Mouse (Mus musculus) B cell, adult 2 months (primary cell): ENCODE data around the gene Olfr1045.
"Not testable (repeated sequence)": the region's sequence is repeated elsewhere in the genome, so short reads cannot be mapped to it uniquely, and the experiment has no call there.

ENCODE experiments used
- DNase-seq, 2 experiments: peaks; one replicate each; pipeline ENCODE4 v3.0.0; 2022

Olfr1045 gene

DNA sequence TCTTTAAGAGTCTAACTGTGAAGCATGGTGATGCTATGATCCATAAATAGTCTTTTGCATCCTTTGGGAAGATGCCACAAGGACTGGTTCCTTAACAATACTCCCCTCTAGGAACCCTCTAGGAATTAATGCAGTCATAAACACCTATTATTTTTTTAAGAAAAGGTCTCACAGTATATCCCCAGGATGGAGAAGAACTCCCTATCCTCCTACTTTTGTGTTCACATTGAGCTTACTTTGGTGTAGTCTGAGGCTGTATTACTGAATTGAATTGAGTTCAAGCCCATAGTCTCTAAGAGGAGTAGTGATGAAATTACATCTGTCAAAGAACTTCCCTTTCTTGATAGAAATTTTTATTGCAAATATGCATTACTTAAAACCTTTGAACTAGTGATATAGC lies at the start of gene Olfr1045:
Gene Olfr1045 (minus strand): TSS at position 101 of the 400 bp plus-strand sequence.
- no peak for DNase-seq

DNA sequence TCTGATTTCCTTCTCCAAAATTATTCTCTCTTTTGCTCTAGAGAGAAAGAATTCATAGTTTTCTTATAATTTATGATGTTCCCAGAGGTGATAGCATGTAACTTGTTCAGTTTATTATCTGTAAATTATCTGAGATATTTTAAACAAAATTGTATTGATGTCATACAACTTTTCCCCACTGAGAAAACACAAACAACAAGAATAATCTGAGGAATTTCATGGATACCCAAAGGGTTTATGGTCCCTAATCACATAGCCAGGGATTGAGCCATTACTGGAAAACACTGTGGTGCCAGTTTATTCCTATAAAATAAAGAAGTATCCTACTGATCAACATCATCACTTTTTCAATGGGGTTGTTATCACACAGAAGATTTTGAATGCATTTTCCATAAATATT lies 37.4 kb upstream of the Olfr1045 start, which contains the start of gene Olfr1048:
Gene Olfr1048 (minus strand): TSS at position 101 of the 400 bp plus-strand sequence.
- no peak for DNase-seq

DNA sequence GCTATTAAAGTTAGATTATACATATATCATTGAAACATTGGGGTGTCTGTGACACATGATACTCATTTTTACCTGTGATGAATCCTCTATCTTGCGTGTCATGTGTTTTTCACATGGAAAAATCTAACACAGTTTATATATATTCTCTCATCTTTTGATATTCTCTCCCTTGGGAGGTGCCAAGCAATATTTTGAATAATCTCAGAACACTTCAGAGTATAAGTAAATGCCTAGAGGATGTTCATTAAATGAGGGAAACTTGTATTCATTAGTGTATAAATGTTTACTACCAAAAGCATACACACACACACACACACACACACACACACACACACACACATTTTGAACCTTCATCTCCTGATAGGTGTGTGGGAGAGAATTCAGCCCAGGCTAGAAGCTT lies 28.5 kb upstream of the Olfr1045 start, which contains the start of gene Olfr1047:
Gene Olfr1047 (minus strand): TSS at position 101 of the 400 bp plus-strand sequence.
- DNase-seq: no peak

- no peak for DNase-seq
These were observed 16.4 kb upstream of the Olfr1045 start, which contains the start of gene Olfr1046 for GRCm38 (mm10) chr2:86219214-86219613. Gene Olfr1046 (minus strand): TSS chr2:86219314.

DNA sequence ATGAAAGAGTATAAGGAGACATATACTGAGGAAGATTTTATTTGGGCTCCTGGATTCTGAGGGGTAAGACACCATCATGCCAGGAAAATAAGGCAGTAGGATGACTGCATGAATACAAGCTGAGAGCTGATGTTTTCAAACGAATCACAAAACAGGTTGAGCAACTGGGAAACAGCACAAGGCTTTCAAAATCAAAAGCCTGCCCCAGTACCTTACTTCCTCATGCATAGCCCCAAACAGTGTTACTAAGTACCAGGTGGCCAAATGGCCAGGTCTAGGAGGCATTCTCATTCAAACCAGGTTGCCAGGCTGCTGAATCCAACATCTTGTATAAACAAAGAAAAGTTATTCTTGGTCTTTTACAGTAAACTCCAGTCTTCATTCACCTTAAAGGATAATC lies 6.9 kb downstream of the Olfr1045 start:
- no peak for DNase-seq

DNA sequence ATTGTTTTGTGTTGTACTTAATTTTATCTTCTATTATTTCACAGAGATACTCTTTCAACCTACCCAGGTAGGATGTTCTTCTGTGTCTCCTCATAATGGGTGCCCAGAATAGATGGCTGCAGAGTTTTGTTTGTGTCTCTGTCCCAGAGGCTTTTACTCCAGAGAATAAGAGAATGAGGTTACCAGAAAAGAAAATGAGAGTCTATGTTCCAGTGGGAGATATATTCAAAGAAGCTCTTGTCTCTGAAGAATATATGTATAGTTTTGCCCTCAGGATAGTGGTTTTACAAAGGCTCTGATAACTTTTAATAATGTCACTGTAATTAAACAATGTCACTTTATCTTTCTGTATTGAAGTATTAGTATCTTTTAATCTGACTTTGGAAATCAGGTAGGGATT lies 17.2 kb downstream of the Olfr1045 start, which contains the start of gene Olfr52:
Gene Olfr52 (minus strand): TSS at position 101 of the 400 bp plus-strand sequence.
- no peak for DNase-seq

DNA sequence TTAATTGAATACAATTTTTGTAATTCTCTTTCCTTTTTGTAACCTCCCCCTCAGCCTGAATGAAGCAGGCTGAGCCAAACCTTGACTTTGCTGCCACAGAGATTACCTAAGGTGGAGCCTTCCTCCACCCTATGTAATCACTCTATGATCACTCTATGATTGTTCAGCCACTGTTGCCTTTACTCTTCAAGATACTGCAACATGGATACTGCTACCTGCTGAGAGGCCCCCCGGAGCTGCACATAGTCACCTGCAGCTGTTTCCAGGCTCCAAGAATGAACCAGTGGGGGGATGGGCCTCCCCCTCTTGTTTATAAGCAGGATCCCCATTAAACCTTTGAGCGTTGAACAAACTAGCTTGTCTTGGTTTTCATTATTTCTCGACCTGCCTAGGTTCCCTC lies 22.9 kb downstream of the Olfr1045 start:
- DNase-seq: no peak

DNA sequence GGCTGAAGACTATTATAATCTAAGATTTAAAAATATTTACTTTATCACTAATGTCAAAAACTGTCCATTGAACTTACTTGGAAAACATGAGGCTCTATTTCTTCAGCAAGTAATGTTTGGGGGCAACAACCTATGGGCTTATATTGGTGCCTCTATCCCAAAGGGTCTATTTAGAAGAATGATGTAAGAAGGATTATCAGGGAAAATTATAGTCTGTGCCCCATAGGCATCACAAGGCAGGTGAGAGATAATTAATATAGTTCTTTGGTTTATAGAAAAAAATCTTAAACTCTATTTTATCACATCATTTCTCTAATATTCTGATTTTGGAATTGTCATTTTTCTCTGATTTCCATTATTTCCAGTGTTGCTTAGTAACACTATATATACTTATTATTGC lies 25.1 kb downstream of the Olfr1045 start, which contains the start of gene Olfr1044:
Gene Olfr1044 (minus strand): TSS at position 101 of the 400 bp plus-strand sequence.
- no peak for DNase-seq

- DNase-seq: not testable (repeated sequence)
These were observed 27.4 kb downstream of the Olfr1045 start for GRCm38 (mm10) chr2:86175422-86175821.

DNA sequence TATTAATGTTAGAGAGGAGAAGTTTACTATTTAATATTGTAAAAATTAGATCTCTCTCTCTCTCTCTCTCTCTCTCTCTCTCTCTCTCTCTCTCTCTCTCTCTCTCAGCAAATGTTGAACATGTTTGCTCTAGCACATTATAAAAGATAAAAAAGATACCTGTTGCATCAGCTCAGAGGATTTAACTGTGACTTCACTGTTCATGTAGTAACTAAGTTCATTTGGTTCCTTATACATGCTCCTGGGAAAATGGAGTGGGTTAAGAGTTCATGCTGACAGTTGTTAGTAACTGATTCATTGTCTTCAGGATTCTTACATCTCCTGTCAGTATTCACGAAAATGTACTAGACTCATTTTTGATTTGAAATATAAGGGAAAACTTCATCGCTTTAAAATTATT lies 35.4 kb downstream of the Olfr1045 start, which contains the start of gene Olfr1043:
Gene Olfr1043 (minus strand): TSS at position 101 of the 400 bp plus-strand sequence.
- no peak for DNase-seq

GRCm38 (mm10) chr2:86161738-86162137 lies 41.1 kb downstream of the Olfr1045 start, which contains the start of gene Olfr1042:
Gene Olfr1042 (minus strand): TSS chr2:86161838.
- no peak for DNase-seq

DNA sequence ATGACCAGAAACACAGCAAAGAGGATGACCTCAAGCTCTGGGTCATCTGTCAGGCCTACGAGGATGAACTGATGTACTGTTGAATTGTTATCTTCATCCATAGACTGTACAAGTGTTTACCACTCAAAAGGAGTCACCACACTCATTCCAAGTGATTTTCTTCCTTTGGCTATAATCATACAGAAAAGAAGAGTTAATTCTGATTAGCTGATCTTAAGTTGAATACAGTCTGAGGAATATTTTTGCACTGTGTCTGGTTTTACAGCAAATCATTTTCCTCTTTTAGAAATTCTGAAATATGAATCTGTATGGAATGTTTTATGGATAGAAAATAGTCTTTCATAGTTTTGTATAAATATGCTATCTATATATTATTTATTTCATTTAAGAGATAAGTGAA lies 56.2 kb downstream of the Olfr1045 start, which contains the start of gene Olfr1040:
Gene Olfr1040 (minus strand): TSS at position 101 of the 400 bp plus-strand sequence.
- no peak for DNase-seq
